Mouse (Mus musculus): Measurements from ENCODE around the gene Uhrf1. TPM values are rescaled to one million over a fixed set of nuclear protein-coding genes. Genes with fewer than 3 reads are reported as not detected.

Uhrf1 gene
- polyA plus RNA-seq, 1 experiment from 2014 or later, result 198 TPM

GRCm38 (mm10) chr17:56326153-56327147, 23.3 kb downstream of the Uhrf1 start:
- Histone ChIP-seq H3K36me3 (peaks cover 29% of the 10 kb centered on the region), H3K4me1 (replicated peaks) (peaks cover 27% of the 10 kb centered on the region), H3K27me3 (no peaks in the 10 kb centered on the region), H3K4me2 (peak overlapping the region; percentile 81), H3K9me3 (no peaks in the 10 kb centered on the region), H3K4me3 (replicated peaks) (peak overlapping the region; percentile 90), H3K27ac (peak overlapping the region; percentile 91), H3K9ac (replicated peaks) (peak overlapping the region; percentile 91)
- ATAC-seq (ENCODE audit: insufficient number of reproducible peaks, insufficient read depth, low FRiP score, low TSS enrichment, low read depth), result peak; percentile 11; the same call in 1 of the 2 replicates
- WGBS, result 3% methylated on average over 64 of the region's 67 CpGs

GRCm38 (mm10) chr17:56329267-56329666, 26.1 kb downstream of the Uhrf1 start:
- H3K9me3 ChIP-seq, result no peaks in the 10 kb centered on the region

GRCm38 (mm10) chr17:56330345-56330744, 27.2 kb downstream of the Uhrf1 start:
- no peak overlapping the region for H3K4me2 ChIP-seq
- no peak for ATAC-seq (ENCODE audit: insufficient number of reproducible peaks, insufficient read depth, low FRiP score, low TSS enrichment, low read depth)
- WGBS, result 76% methylated on average over 3 of the region's 3 CpGs
- peaks cover 12% of the 10 kb centered on the region; the same call in 1 of the 2 replicates for H3K36me3 ChIP-seq
- H3K27ac ChIP-seq, result no peak overlapping the region
- 0 out of 2 replicates have a peak overlapping the region, but pooled peaks have one; percentile 18 for H3K9ac ChIP-seq (replicated peaks)
- H3K9me3 ChIP-seq, result no peaks in the 10 kb centered on the region
- no peaks in the 10 kb centered on the region for H3K27me3 ChIP-seq
- H3K4me1 ChIP-seq (replicated peaks), result peaks cover 16% of the 10 kb centered on the region
- H3K4me3 ChIP-seq (replicated peaks), result no peak overlapping the region

More at GRCm38 (mm10) chr17:56329267-56329666, 26.1 kb downstream of the Uhrf1 start:
- Histone ChIP-seq H3K4me2 (no peak overlapping the region), H3K4me1 (replicated peaks) (peaks cover 26% of the 10 kb centered on the region), H3K36me3 (peaks cover 6% of the 10 kb centered on the region; the same call in 1 of the 2 replicates), H3K4me3 (replicated peaks) (no peak overlapping the region), H3K27ac (no peak overlapping the region), H3K27me3 (no peaks in the 10 kb centered on the region), H3K9ac (replicated peaks) (no peak overlapping the region)
- ATAC-seq (ENCODE audit: insufficient number of reproducible peaks, insufficient read depth, low FRiP score, low TSS enrichment, low read depth), result no peak

GRCm38 (mm10) chr17:56331256-56331655, 28.1 kb downstream of the Uhrf1 start:
- no peak overlapping the region for H3K4me2 ChIP-seq
- no peak overlapping the region for H3K4me3 ChIP-seq (replicated peaks)
- ATAC-seq (ENCODE audit: insufficient number of reproducible peaks, insufficient read depth, low FRiP score, low TSS enrichment, low read depth), result no peak
- peaks cover 16% of the 10 kb centered on the region for H3K4me1 ChIP-seq (replicated peaks)
- no peaks in the 10 kb centered on the region for H3K27me3 ChIP-seq
- peaks cover 12% of the 10 kb centered on the region; the same call in 1 of the 2 replicates for H3K36me3 ChIP-seq
- H3K9ac ChIP-seq (replicated peaks), result no peak overlapping the region
- H3K27ac ChIP-seq, result no peak overlapping the region
- H3K9me3 ChIP-seq, result no peaks in the 10 kb centered on the region

- H3K27me3 ChIP-seq, result no peaks in the 10 kb centered on the region
- H3K9ac ChIP-seq (replicated peaks), result no peak overlapping the region
- no peaks in the 10 kb centered on the region for H3K9me3 ChIP-seq
- WGBS, result 33% methylated on average over 8 of the region's 8 CpGs
- peak overlapping the region; percentile 19; the same call in 1 of the 2 replicates for H3K27ac ChIP-seq
- no peak for ATAC-seq (ENCODE audit: insufficient number of reproducible peaks, insufficient read depth, low FRiP score, low TSS enrichment, low read depth)
- peaks cover 12% of the 10 kb centered on the region; the same call in 1 of the 2 replicates for H3K36me3 ChIP-seq
- H3K4me2 ChIP-seq, result no peak overlapping the region
- H3K4me1 ChIP-seq (replicated peaks), result peaks cover 5% of the 10 kb centered on the region
- H3K4me3 ChIP-seq (replicated peaks), result no peak overlapping the region
Measured at GRCm38 (mm10) chr17:56332987-56333386, 29.9 kb downstream of the Uhrf1 start.

- Histone ChIP-seq H3K27ac (no peak overlapping the region), H3K9ac (replicated peaks) (no peak overlapping the region), H3K4me1 (replicated peaks) (no peaks in the 10 kb centered on the region), H3K4me2 (no peak overlapping the region), H3K36me3 (peaks cover 9% of the 10 kb centered on the region; the same call in 1 of the 2 replicates), H3K9me3 (no peaks in the 10 kb centered on the region), H3K4me3 (replicated peaks) (no peak overlapping the region), H3K27me3 (no peaks in the 10 kb centered on the region)
- WGBS, result 58% methylated on average over 4 of the region's 4 CpGs
- no peak for ATAC-seq (ENCODE audit: insufficient number of reproducible peaks, insufficient read depth, low FRiP score, low TSS enrichment, low read depth)
Measured at GRCm38 (mm10) chr17:56337190-56337589, 34.1 kb downstream of the Uhrf1 start.

- H3K4me1 ChIP-seq (replicated peaks), result no peaks in the 10 kb centered on the region
- no peak for ATAC-seq (ENCODE audit: insufficient number of reproducible peaks, insufficient read depth, low FRiP score, low TSS enrichment, low read depth)
- WGBS, result 96% methylated on average over 6 of the region's 6 CpGs
Measured at GRCm38 (mm10) chr17:56337791-56338190, 34.7 kb downstream of the Uhrf1 start.

GRCm38 (mm10) chr17:56338909-56339308, 35.8 kb downstream of the Uhrf1 start:
- ATAC-seq (ENCODE audit: insufficient number of reproducible peaks, insufficient read depth, low FRiP score, low TSS enrichment, low read depth), result no peak
- no peak overlapping the region for H3K9ac ChIP-seq (replicated peaks)
- H3K9me3 ChIP-seq, result no peaks in the 10 kb centered on the region
- H3K27me3 ChIP-seq, result no peaks in the 10 kb centered on the region
- no peak overlapping the region for H3K4me3 ChIP-seq (replicated peaks)
- no peaks in the 10 kb centered on the region for H3K4me1 ChIP-seq (replicated peaks)
- H3K4me2 ChIP-seq, result no peak overlapping the region
- WGBS, result 60% methylated on average over 4 of the region's 4 CpGs
- H3K27ac ChIP-seq, result no peak overlapping the region
- peaks cover 9% of the 10 kb centered on the region; the same call in 1 of the 2 replicates for H3K36me3 ChIP-seq

More at GRCm38 (mm10) chr17:56337791-56338190, 34.7 kb downstream of the Uhrf1 start:
- no peaks in the 10 kb centered on the region for H3K9me3 ChIP-seq
- no peak overlapping the region for H3K27ac ChIP-seq
- no peak overlapping the region for H3K9ac ChIP-seq (replicated peaks)
- no peaks in the 10 kb centered on the region for H3K27me3 ChIP-seq
- no peak overlapping the region for H3K4me2 ChIP-seq
- H3K4me3 ChIP-seq (replicated peaks), result no peak overlapping the region
- H3K36me3 ChIP-seq, result peaks cover 9% of the 10 kb centered on the region; the same call in 1 of the 2 replicates

GRCm38 (mm10) chr17:56340717-56341116, 37.6 kb downstream of the Uhrf1 start:
- no peak overlapping the region for H3K9ac ChIP-seq (replicated peaks)
- no peaks in the 10 kb centered on the region for H3K4me1 ChIP-seq (replicated peaks)
- H3K4me3 ChIP-seq (replicated peaks), result no peak overlapping the region
- H3K9me3 ChIP-seq, result no peaks in the 10 kb centered on the region
- ATAC-seq (ENCODE audit: insufficient number of reproducible peaks, insufficient read depth, low FRiP score, low TSS enrichment, low read depth), result no peak
- H3K4me2 ChIP-seq, result no peak overlapping the region
- no peak overlapping the region for H3K27ac ChIP-seq
- peaks cover 7% of the 10 kb centered on the region; the same call in 1 of the 2 replicates for H3K36me3 ChIP-seq
- no peaks in the 10 kb centered on the region for H3K27me3 ChIP-seq

GRCm38 (mm10) chr17:56343466-56343865, 40.3 kb downstream of the Uhrf1 start:
- WGBS, result 79% methylated on average over 3 of the region's 3 CpGs
- Histone ChIP-seq H3K27me3 (no peaks in the 10 kb centered on the region), H3K9ac (replicated peaks) (no peak overlapping the region), H3K4me3 (replicated peaks) (no peak overlapping the region), H3K4me2 (no peak overlapping the region), H3K27ac (no peak overlapping the region), H3K4me1 (replicated peaks) (no peaks in the 10 kb centered on the region), H3K9me3 (no peaks in the 10 kb centered on the region), H3K36me3 (peaks cover 7% of the 10 kb centered on the region; the same call in 1 of the 2 replicates)
- no peak for ATAC-seq (ENCODE audit: insufficient number of reproducible peaks, insufficient read depth, low FRiP score, low TSS enrichment, low read depth)

- H3K4me3 ChIP-seq (replicated peaks), result no peak overlapping the region
- peaks cover 7% of the 10 kb centered on the region; the same call in 1 of the 2 replicates for H3K36me3 ChIP-seq
- ATAC-seq (ENCODE audit: insufficient number of reproducible peaks, insufficient read depth, low FRiP score, low TSS enrichment, low read depth), result no peak
- H3K4me2 ChIP-seq, result no peak overlapping the region
- H3K27me3 ChIP-seq, result no peaks in the 10 kb centered on the region
- WGBS, result 67% methylated on average over 2 of the region's 2 CpGs
- no peak overlapping the region for H3K27ac ChIP-seq
- no peak overlapping the region for H3K9ac ChIP-seq (replicated peaks)
- no peaks in the 10 kb centered on the region for H3K4me1 ChIP-seq (replicated peaks)
- H3K9me3 ChIP-seq, result no peaks in the 10 kb centered on the region
Measured at GRCm38 (mm10) chr17:56345364-56345763, 42.2 kb downstream of the Uhrf1 start.

All from limb, embryonic 12.5 days (tissue).